Mouse (Mus musculus) hematopoietic stem cell, adult 5-6 weeks (primary cell): Measurements from ENCODE around the gene Flrt2. TPM values are rescaled to one million over a fixed set of nuclear protein-coding genes. Genes with fewer than 3 reads are reported as not detected.

Experiments
- ATAC-seq, 2 experiments: fragments of 125-278 bp in 1 of 2; replicated peaks in 1 of 2; 2 replicates each; pipeline ENCODE4 v1.8.0; 2016 to 2017; ENCODE audit warnings: inconsistent platforms in 2 of 2, mild to moderate bottlenecking in 2 of 2, moderate number of reproducible peaks in 2 of 2, low read depth in 1 of 2, moderate TSS enrichment in 1 of 2; ENCODE audit not compliant: low FRiP score in 2 of 2, poor library complexity in 2 of 2, severe bottlenecking in 2 of 2, insufficient read depth in 1 of 2, low TSS enrichment in 1 of 2
- total RNA-seq: library from RNA; stranded (forward); fragments of 172-1452, 232-1000 nt; gene quantifications from 2 replicates; pipeline ENCODE4 v1.2.3, GENCODE M21; 2017

Gene Flrt2
- total RNA-seq, 1 experiment from 2014 or later = not detected

DNA sequence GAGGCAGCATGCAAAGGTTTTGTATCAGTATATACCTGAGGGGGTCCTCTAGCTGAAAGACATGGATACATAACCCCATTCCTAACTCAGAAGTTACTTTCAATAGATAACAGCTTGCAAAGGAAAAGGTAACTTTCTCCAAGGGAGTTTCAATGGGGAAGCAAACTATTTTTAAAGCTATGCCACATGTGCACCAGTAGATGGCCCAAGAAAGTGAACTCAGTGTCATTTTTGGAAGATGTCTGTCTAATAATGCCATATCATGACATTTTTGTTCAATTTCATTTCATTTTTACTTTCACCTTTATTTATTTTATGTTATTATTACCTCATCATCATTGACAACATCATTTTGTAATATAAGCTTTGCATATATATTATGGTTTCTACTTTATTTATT lies 124.6 kb downstream of the Flrt2 start:
- ATAC-seq = peak in 1 of 2 experiments; percentile 73; a peak in 2 of 4 replicates
